Mouse (Mus musculus): ENCODE data around the gene 4921536K21Rik.

Gene 4921536K21Rik

DNA sequence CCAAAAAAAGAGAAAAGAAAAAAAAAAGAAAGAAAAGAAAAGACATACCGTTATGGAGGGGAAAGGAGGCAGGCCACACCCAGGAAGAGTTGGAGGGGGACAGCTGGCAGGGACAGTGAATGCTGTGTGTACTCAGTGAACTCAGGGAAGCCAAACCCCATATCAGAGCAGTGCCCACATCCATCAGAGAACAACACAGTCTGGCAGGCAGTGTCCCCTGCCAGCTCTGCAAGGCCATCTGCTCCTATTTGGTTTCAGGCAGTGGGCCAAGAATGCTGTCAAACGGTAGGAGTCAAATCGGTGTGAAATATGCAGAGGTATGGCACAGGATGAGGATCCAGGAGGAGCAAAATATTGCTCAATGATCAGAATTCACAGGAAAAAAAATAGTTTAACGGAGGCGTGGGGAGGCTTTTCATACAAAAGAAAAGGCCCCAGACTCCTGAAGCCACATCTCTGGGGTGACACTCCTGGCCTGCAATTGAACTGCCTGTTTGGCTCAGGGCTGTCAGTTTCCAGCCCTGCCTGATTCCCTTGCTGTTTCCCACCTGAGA, 41.3 kb downstream of the 4921536K21Rik start:
- peak; percentile 92 for DNase-seq

GRCm38 (mm10) chr11:3853031-3853430, 41.9 kb downstream of the 4921536K21Rik start:
- DNase-seq, result peak; percentile 27

GRCm38 (mm10) chr11:3851872-3852271, 43.0 kb downstream of the 4921536K21Rik start:
- no peak for DNase-seq

- no peak for DNase-seq
Measured at GRCm38 (mm10) chr11:3850746-3851277, 44.1 kb downstream of the 4921536K21Rik start.

- DNase-seq, result no peak
Measured at GRCm38 (mm10) chr11:3850315-3850614, 44.6 kb downstream of the 4921536K21Rik start.

- DNase-seq, result peak; percentile 33
Measured at GRCm38 (mm10) chr11:3849469-3850314, 45.2 kb downstream of the 4921536K21Rik start.

- no peak for DNase-seq
Measured at GRCm38 (mm10) chr11:3846351-3846750, 48.5 kb downstream of the 4921536K21Rik start.

DNA sequence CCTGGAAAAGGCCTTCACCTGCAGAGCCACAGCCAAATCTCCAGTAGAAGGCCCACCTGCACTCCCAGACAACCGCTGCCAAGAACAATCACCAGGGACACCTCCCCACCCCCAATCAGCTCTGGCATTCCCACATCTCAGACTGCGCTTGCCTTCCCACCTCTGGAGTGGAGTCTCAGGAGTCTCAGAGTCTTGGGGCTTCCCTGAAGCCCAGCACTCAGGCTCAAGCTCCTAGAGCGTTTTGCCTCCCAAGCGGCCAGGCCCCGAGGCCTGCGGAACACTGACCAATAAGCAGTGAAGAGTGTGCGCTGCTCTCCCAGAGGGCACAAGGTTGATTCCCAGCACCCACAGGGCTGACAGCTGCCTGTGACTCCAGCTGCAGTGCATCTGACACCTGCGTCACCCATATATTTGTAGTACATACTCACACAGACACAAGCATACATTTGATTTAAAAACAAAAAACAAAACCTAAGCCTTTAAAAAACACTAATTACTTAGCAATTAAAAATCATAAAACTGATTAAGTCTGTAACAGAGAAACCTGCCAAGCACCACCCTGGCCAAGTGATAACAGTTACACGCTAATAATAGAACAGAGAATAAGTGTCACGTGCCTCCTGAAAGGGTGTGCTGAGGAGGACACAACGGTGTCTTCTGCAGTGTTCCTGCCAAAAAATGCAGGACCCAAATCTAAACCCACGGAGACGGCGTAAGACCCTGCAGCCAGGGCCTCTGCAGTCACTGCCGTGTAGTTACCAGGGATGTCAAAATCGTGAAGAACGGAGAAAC, 50.8 kb downstream of the 4921536K21Rik start:
- DNase-seq, result no peak

Measured in cerebellum, adult 11 months (tissue).